Mouse (Mus musculus): ENCODE measurements around the gene Fam124a.
"Not testable (repeated sequence)": the region's sequence is repeated elsewhere in the genome, so short reads cannot be mapped to it uniquely, and the experiment has no call there.

Gene Fam124a

GRCm38 (mm10) chr14:62574906-62575305 is 19.4 kb downstream of the Fam124a start:
- no peak for DNase-seq (ENCODE audit: low read depth)

- DNase-seq (ENCODE audit: low read depth) = no peak
Measured at GRCm38 (mm10) chr14:62575862-62576261, 20.3 kb downstream of the Fam124a start.

- DNase-seq (ENCODE audit: low read depth) = no peak
Measured at GRCm38 (mm10) chr14:62580945-62581344, 25.4 kb downstream of the Fam124a start.

- DNase-seq (ENCODE audit: low read depth) = no peak
Measured at GRCm38 (mm10) chr14:62581768-62582167, 26.2 kb downstream of the Fam124a start.

- DNase-seq (ENCODE audit: low read depth) = no peak
Measured at GRCm38 (mm10) chr14:62584637-62585036, 29.1 kb downstream of the Fam124a start.

GRCm38 (mm10) chr14:62585338-62585737 is 29.8 kb downstream of the Fam124a start:
- no peak for DNase-seq (ENCODE audit: low read depth)

- no peak for DNase-seq (ENCODE audit: low read depth)
Measured at GRCm38 (mm10) chr14:62600109-62600522, 44.6 kb downstream of the Fam124a start.

- DNase-seq (ENCODE audit: low read depth) = no peak
Measured at GRCm38 (mm10) chr14:62602271-62602670, 46.7 kb downstream of the Fam124a start.

- no peak for DNase-seq (ENCODE audit: low read depth)
Measured at GRCm38 (mm10) chr14:62602869-62603268, 47.3 kb downstream of the Fam124a start.

GRCm38 (mm10) chr14:62607791-62608196 is 52.3 kb downstream of the Fam124a start:
- no peak for DNase-seq (ENCODE audit: low read depth)

- DNase-seq (ENCODE audit: low read depth) = no peak
Measured at GRCm38 (mm10) chr14:62609904-62610303, 54.4 kb downstream of the Fam124a start.

- DNase-seq (ENCODE audit: low read depth) = no peak
Measured at GRCm38 (mm10) chr14:62622393-62622792, 66.9 kb downstream of the Fam124a start.

GRCm38 (mm10) chr14:62627951-62628350 is 72.4 kb downstream of the Fam124a start:
- DNase-seq (ENCODE audit: low read depth) = no peak

GRCm38 (mm10) chr14:62637436-62638344 is 82.2 kb downstream of the Fam124a start:
- DNase-seq (ENCODE audit: low read depth) = peak; percentile 46

GRCm38 (mm10) chr14:62638345-62638702 is 82.8 kb downstream of the Fam124a start:
- no peak for DNase-seq (ENCODE audit: low read depth)

GRCm38 (mm10) chr14:62639111-62639510 is 83.6 kb downstream of the Fam124a start:
- DNase-seq (ENCODE audit: low read depth) = no peak

GRCm38 (mm10) chr14:62639551-62639950 is 84.0 kb downstream of the Fam124a start:
- DNase-seq (ENCODE audit: low read depth) = no peak

GRCm38 (mm10) chr14:62640396-62640795 is 84.9 kb downstream of the Fam124a start:
- DNase-seq (ENCODE audit: low read depth) = no peak

- not testable (repeated sequence) for DNase-seq (ENCODE audit: low read depth)
Measured at GRCm38 (mm10) chr14:62642368-62642767, 86.8 kb downstream of the Fam124a start.

GRCm38 (mm10) chr14:62648405-62648804 is 92.9 kb downstream of the Fam124a start:
- no peak for DNase-seq (ENCODE audit: low read depth)

GRCm38 (mm10) chr14:62650376-62650775 is 94.8 kb downstream of the Fam124a start:
- DNase-seq (ENCODE audit: low read depth) = no peak

- DNase-seq (ENCODE audit: low read depth) = no peak
Measured at GRCm38 (mm10) chr14:62651771-62652170, 96.2 kb downstream of the Fam124a start.

GRCm38 (mm10) chr14:62655996-62656395 is 100.5 kb downstream of the Fam124a start:
- no peak for DNase-seq (ENCODE audit: low read depth)

- DNase-seq (ENCODE audit: low read depth) = peak; percentile 24
Measured at GRCm38 (mm10) chr14:62657469-62657868, 101.9 kb downstream of the Fam124a start.

Data from fibroblast of lung, adult 2 months (primary cell).